Mouse (Mus musculus): Measurements from ENCODE around the gene Psen2. TPM values are rescaled to one million over a fixed set of nuclear protein-coding genes. Genes with fewer than 3 reads are reported as not detected.

Psen2 gene
- polyA plus RNA-seq, 1 experiment from 2014 or later, result 19.2 TPM

GRCm38 (mm10) chr1:180194048-180194447 is 69.2 kb downstream of the Psen2 start:
- no peaks in the 10 kb centered on the region for H3K27me3 ChIP-seq (replicated peaks)
- H3K4me3 ChIP-seq (replicated peaks), result no peak overlapping the region
- peak overlapping the region; percentile 88; the same call in 1 of the 2 replicates for H3K4me2 ChIP-seq
- no peaks in the 10 kb centered on the region for H3K36me3 ChIP-seq
- no peak overlapping the region for H3K9ac ChIP-seq
- 86% methylated on average over 9 of the region's 9 CpGs for WGBS
- H3K4me1 ChIP-seq, result 0 out of 2 replicates have a peak, but pooled peaks cover 3% of the 10 kb centered on the region
- ATAC-seq (ENCODE audit: insufficient read depth, low FRiP score, low read depth), result no peak
- no peak overlapping the region for H3K27ac ChIP-seq
- no peaks in the 10 kb centered on the region for H3K9me3 ChIP-seq

- no peak for ATAC-seq (ENCODE audit: insufficient read depth, low FRiP score, low read depth)
- Histone ChIP-seq H3K9ac (no peak overlapping the region), H3K4me1 (0 out of 2 replicates have a peak, but pooled peaks cover 3% of the 10 kb centered on the region), H3K27ac (no peak overlapping the region), H3K36me3 (no peaks in the 10 kb centered on the region), H3K9me3 (no peaks in the 10 kb centered on the region), H3K4me2 (no peak overlapping the region), H3K27me3 (replicated peaks) (no peaks in the 10 kb centered on the region), H3K4me3 (replicated peaks) (no peak overlapping the region)
- WGBS, result 75% methylated on average over 8 of the region's 8 CpGs
Measured at GRCm38 (mm10) chr1:180193391-180193935, 69.8 kb downstream of the Psen2 start.

- WGBS, result 47% methylated on average over 4 of the region's 4 CpGs
- ATAC-seq (ENCODE audit: insufficient read depth, low FRiP score, low read depth), result no peak
- 0 out of 2 replicates have a peak, but pooled peaks cover 3% of the 10 kb centered on the region for H3K4me1 ChIP-seq
- no peak overlapping the region for H3K9ac ChIP-seq
- no peaks in the 10 kb centered on the region for H3K27me3 ChIP-seq (replicated peaks)
- no peak overlapping the region for H3K27ac ChIP-seq
- H3K9me3 ChIP-seq, result no peaks in the 10 kb centered on the region
- H3K4me2 ChIP-seq, result no peak overlapping the region
- H3K36me3 ChIP-seq, result no peaks in the 10 kb centered on the region
- no peak overlapping the region for H3K4me3 ChIP-seq (replicated peaks)
Measured at GRCm38 (mm10) chr1:180192866-180193265, 70.4 kb downstream of the Psen2 start.

GRCm38 (mm10) chr1:180191651-180192220 is 71.5 kb downstream of the Psen2 start:
- H3K4me1 ChIP-seq, result 0 out of 2 replicates have a peak, but pooled peaks cover 6% of the 10 kb centered on the region
- ATAC-seq (ENCODE audit: insufficient read depth, low FRiP score, low read depth), result no peak
- 71% methylated on average over 7 of the region's 7 CpGs for WGBS

GRCm38 (mm10) chr1:180191112-180191511 is 72.1 kb downstream of the Psen2 start:
- Histone ChIP-seq H3K36me3 (no peaks in the 10 kb centered on the region), H3K27me3 (replicated peaks) (no peaks in the 10 kb centered on the region), H3K4me3 (replicated peaks) (no peak overlapping the region), H3K9ac (no peak overlapping the region), H3K9me3 (no peaks in the 10 kb centered on the region), H3K27ac (no peak overlapping the region), H3K4me2 (no peak overlapping the region), H3K4me1 (0 out of 2 replicates have a peak, but pooled peaks cover 11% of the 10 kb centered on the region)
- WGBS, result 78% methylated on average over 8 of the region's 8 CpGs
- no peak for ATAC-seq (ENCODE audit: insufficient read depth, low FRiP score, low read depth)

More at GRCm38 (mm10) chr1:180191651-180192220, 71.5 kb downstream of the Psen2 start:
- no peaks in the 10 kb centered on the region for H3K36me3 ChIP-seq
- no peak overlapping the region for H3K27ac ChIP-seq
- no peaks in the 10 kb centered on the region for H3K9me3 ChIP-seq
- H3K4me2 ChIP-seq, result no peak overlapping the region
- no peaks in the 10 kb centered on the region for H3K27me3 ChIP-seq (replicated peaks)
- H3K9ac ChIP-seq, result no peak overlapping the region
- no peak overlapping the region for H3K4me3 ChIP-seq (replicated peaks)

GRCm38 (mm10) chr1:180188951-180189350 is 74.3 kb downstream of the Psen2 start:
- H3K9me3 ChIP-seq, result no peaks in the 10 kb centered on the region
- ATAC-seq (ENCODE audit: insufficient read depth, low FRiP score, low read depth), result no peak
- H3K4me2 ChIP-seq, result no peak overlapping the region
- no peak overlapping the region for H3K9ac ChIP-seq
- WGBS, result 80% methylated on average over 4 of the region's 4 CpGs
- H3K4me1 ChIP-seq, result peaks cover 13% of the 10 kb centered on the region; the same call in 1 of the 2 replicates
- no peaks in the 10 kb centered on the region for H3K27me3 ChIP-seq (replicated peaks)
- no peak overlapping the region for H3K4me3 ChIP-seq (replicated peaks)
- no peaks in the 10 kb centered on the region for H3K36me3 ChIP-seq
- H3K27ac ChIP-seq, result no peak overlapping the region

- ATAC-seq (ENCODE audit: insufficient read depth, low FRiP score, low read depth), result no peak
- WGBS, result 73% methylated on average over 3 of the region's 3 CpGs
- Histone ChIP-seq H3K9ac (no peak overlapping the region), H3K4me2 (no peak overlapping the region), H3K4me1 (peaks cover 13% of the 10 kb centered on the region; the same call in 1 of the 2 replicates), H3K36me3 (no peaks in the 10 kb centered on the region), H3K27ac (no peak overlapping the region), H3K4me3 (replicated peaks) (no peak overlapping the region), H3K27me3 (replicated peaks) (no peaks in the 10 kb centered on the region), H3K9me3 (no peaks in the 10 kb centered on the region)
Measured at GRCm38 (mm10) chr1:180186371-180186770, 76.9 kb downstream of the Psen2 start.

- Histone ChIP-seq H3K27me3 (replicated peaks) (no peaks in the 10 kb centered on the region), H3K36me3 (no peaks in the 10 kb centered on the region), H3K9me3 (no peaks in the 10 kb centered on the region), H3K27ac (no peak overlapping the region), H3K9ac (no peak overlapping the region), H3K4me3 (replicated peaks) (no peak overlapping the region), H3K4me2 (no peak overlapping the region), H3K4me1 (peaks cover 13% of the 10 kb centered on the region; the same call in 1 of the 2 replicates)
- no peak for ATAC-seq (ENCODE audit: insufficient read depth, low FRiP score, low read depth)
- 55% methylated on average over 5 of the region's 5 CpGs for WGBS
Measured at GRCm38 (mm10) chr1:180185877-180186276, 77.4 kb downstream of the Psen2 start.

GRCm38 (mm10) chr1:180184768-180185167 is 78.5 kb downstream of the Psen2 start:
- no peaks in the 10 kb centered on the region for H3K27me3 ChIP-seq (replicated peaks)
- no peak overlapping the region for H3K4me3 ChIP-seq (replicated peaks)
- ATAC-seq (ENCODE audit: insufficient read depth, low FRiP score, low read depth), result peak; percentile 83
- no peak overlapping the region for H3K9ac ChIP-seq
- H3K4me1 ChIP-seq, result peaks cover 13% of the 10 kb centered on the region; the same call in 1 of the 2 replicates
- 33% methylated on average over 7 of the region's 7 CpGs for WGBS
- H3K4me2 ChIP-seq, result no peak overlapping the region
- H3K27ac ChIP-seq, result peak overlapping the region; percentile 36; the same call in 1 of the 2 replicates
- no peaks in the 10 kb centered on the region for H3K9me3 ChIP-seq
- H3K36me3 ChIP-seq, result no peaks in the 10 kb centered on the region

GRCm38 (mm10) chr1:180183525-180184159 is 79.6 kb downstream of the Psen2 start:
- Histone ChIP-seq H3K4me3 (replicated peaks) (no peak overlapping the region), H3K27ac (peak overlapping the region; percentile 26; the same call in 1 of the 2 replicates), H3K9me3 (no peaks in the 10 kb centered on the region), H3K36me3 (no peaks in the 10 kb centered on the region), H3K9ac (no peak overlapping the region), H3K4me1 (peaks cover 13% of the 10 kb centered on the region; the same call in 1 of the 2 replicates), H3K27me3 (replicated peaks) (no peaks in the 10 kb centered on the region), H3K4me2 (no peak overlapping the region)
- ATAC-seq (ENCODE audit: insufficient read depth, low FRiP score, low read depth), result no peak
- 86% methylated on average over 6 of the region's 6 CpGs for WGBS

- H3K9ac ChIP-seq, result no peak overlapping the region
- peak overlapping the region; percentile 48; the same call in 1 of the 2 replicates for H3K27ac ChIP-seq
- ATAC-seq (ENCODE audit: insufficient read depth, low FRiP score, low read depth), result peak; percentile 52; the same call in 1 of the 2 replicates
Measured at GRCm38 (mm10) chr1:180182731-180183130, 80.5 kb downstream of the Psen2 start.

GRCm38 (mm10) chr1:180181966-180182319 is 81.3 kb downstream of the Psen2 start:
- Histone ChIP-seq H3K36me3 (no peaks in the 10 kb centered on the region), H3K4me3 (replicated peaks) (no peak overlapping the region), H3K4me1 (peaks cover 11% of the 10 kb centered on the region; the same call in 1 of the 2 replicates), H3K4me2 (no peak overlapping the region), H3K9me3 (no peaks in the 10 kb centered on the region), H3K9ac (no peak overlapping the region), H3K27ac (no peak overlapping the region), H3K27me3 (replicated peaks) (no peaks in the 10 kb centered on the region)
- ATAC-seq (ENCODE audit: insufficient read depth, low FRiP score, low read depth), result no peak
- WGBS, result 85% methylated on average over 9 of the region's 9 CpGs

More at GRCm38 (mm10) chr1:180182731-180183130, 80.5 kb downstream of the Psen2 start:
- Histone ChIP-seq H3K4me1 (peaks cover 13% of the 10 kb centered on the region; the same call in 1 of the 2 replicates), H3K4me2 (no peak overlapping the region), H3K36me3 (no peaks in the 10 kb centered on the region), H3K27me3 (replicated peaks) (no peaks in the 10 kb centered on the region), H3K4me3 (replicated peaks) (no peak overlapping the region), H3K9me3 (no peaks in the 10 kb centered on the region)
- 71% methylated on average over 3 of the region's 3 CpGs for WGBS
